Mouse (Mus musculus): ENCODE data around the gene Mul1. TPM values are rescaled to one million over a fixed set of nuclear protein-coding genes. Genes with fewer than 3 reads are reported as not detected.

The Mul1 gene
- polyA plus RNA-seq, 1 experiment from 2014 or later: 25.7 TPM

DNA sequence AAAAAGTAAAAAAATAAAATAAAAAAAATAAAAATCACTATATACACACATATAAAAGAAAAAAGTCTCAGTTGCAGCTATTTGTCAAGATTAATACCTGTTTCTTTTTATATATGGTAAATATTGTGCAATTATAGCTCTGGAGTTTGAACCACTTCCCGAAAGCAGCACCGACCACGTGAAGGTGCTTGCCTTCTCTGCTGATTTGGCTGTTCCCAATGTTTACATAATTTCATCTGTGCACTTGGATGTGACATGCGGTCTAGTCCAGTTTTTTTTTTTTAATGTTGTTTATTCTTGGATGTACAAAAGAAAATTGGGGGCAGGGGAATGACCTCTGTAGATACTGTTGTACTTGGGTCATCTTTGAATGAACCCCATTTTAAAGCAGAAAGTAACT is 22.6 kb downstream of the Mul1 start:
- Histone ChIP-seq H3K27ac (no peak overlapping the region), H3K9me3 (no peaks in the 10 kb centered on the region), H3K4me2 (replicated peaks) (no peak overlapping the region), H3K9ac (no peak overlapping the region), H3K4me3 (replicated peaks) (no peak overlapping the region; the same call in 1 of the 2 replicates), H3K36me3 (no peaks in the 10 kb centered on the region), H3K27me3 (replicated peaks) (no peaks in the 10 kb centered on the region), H3K4me1 (replicated peaks) (peaks cover 42% of the 10 kb centered on the region)
- 28% methylated on average over 4 of the region's 4 CpGs for WGBS
- no peak for ATAC-seq

DNA sequence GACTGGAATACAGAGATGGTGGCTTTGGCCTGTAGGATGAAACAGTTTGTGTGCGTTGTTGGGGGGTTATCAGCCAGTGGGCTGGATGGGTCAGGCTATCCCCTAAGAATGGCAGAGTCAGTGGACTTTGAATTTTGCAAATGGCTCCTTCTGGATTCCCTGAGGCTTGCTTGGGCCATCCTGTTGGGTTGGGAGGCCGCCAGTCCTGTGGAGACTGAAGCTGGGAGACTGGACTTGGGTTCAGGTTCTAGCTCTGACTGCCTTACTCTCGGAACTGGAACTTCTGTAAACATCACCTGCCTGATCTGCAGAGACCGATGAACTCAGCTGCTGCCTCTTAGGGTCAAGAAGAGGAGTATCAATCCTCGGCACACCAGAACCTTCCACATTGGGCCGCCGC is 23.7 kb downstream of the Mul1 start:
- Histone ChIP-seq H3K9me3 (no peaks in the 10 kb centered on the region), H3K9ac (no peak overlapping the region), H3K4me2 (replicated peaks) (no peak overlapping the region), H3K36me3 (no peaks in the 10 kb centered on the region), H3K4me1 (replicated peaks) (peaks cover 47% of the 10 kb centered on the region), H3K4me3 (replicated peaks) (no peak overlapping the region), H3K27ac (no peak overlapping the region), H3K27me3 (replicated peaks) (no peaks in the 10 kb centered on the region)
- ATAC-seq: no peak
- 76% methylated on average over 7 of the region's 7 CpGs for WGBS

DNA sequence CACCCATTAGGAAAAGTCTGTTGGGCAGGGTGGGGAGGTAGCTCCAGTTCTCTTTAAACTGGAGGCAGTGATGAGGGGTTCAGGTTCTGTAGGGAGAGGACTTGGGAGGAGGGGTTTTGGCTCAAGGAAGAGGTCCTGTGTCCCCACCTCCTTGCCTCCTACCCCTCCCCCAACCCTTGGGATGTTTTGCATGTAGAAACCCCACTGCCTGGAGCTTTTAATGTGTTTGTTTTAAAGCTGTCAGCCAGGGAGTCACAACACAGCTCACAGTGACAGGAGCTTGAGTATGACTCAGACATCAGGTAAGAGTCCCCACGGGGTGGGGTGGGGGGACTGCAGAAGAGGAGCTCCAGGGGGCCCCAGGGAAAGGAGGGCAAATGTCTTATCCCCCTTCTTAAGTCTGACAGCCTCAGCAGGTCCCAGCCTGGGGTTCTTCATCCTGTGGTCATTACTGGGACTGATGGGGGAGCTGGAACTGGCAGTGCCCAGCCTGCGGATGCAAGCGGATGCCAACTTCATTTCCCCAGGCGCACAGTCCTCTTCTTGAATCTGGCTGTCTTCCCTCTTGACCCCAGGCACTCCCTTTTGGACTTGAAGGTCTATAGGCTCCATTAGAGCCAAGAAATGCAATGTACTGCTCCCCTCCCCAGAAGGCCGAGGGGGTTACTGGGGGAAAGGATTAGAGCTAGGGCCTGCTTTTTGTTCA is 24.4 kb downstream of the Mul1 start:
- H3K9ac ChIP-seq: no peak overlapping the region
- no peaks in the 10 kb centered on the region for H3K36me3 ChIP-seq
- ATAC-seq: no peak
- H3K27me3 ChIP-seq (replicated peaks): no peaks in the 10 kb centered on the region
- no peak overlapping the region for H3K4me2 ChIP-seq (replicated peaks)
- no peaks in the 10 kb centered on the region for H3K9me3 ChIP-seq
- WGBS: 69% methylated on average over 5 of the region's 5 CpGs
- no peak overlapping the region for H3K4me3 ChIP-seq (replicated peaks)
- H3K4me1 ChIP-seq (replicated peaks): peaks cover 47% of the 10 kb centered on the region
- H3K27ac ChIP-seq: no peak overlapping the region

DNA sequence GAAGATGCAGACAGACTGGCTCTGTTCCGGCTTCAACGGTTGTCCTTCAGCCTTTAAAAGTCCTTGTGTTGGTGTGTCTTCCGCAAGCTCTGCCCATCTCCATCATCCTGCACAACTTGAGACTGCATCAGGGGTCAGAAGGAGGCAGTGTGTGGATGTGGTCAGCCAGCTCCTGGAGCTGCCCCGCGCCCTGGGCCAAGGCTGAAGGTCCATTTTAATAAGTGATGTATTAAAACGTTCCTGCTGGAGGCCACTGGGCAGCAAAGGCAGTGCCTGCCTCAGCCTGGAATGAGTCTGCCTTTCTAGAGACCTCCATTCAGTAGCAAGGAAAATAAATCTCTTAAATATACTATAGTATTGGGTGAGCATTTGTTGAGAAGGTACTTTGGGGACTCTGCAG is 25.3 kb downstream of the Mul1 start:
- no peak for ATAC-seq
- Histone ChIP-seq H3K4me2 (replicated peaks) (no peak overlapping the region), H3K27me3 (replicated peaks) (no peaks in the 10 kb centered on the region), H3K9ac (no peak overlapping the region), H3K36me3 (no peaks in the 10 kb centered on the region), H3K4me1 (replicated peaks) (peaks cover 54% of the 10 kb centered on the region), H3K27ac (no peak overlapping the region), H3K4me3 (replicated peaks) (no peak overlapping the region), H3K9me3 (no peaks in the 10 kb centered on the region)
- 60% methylated on average over 6 of the region's 6 CpGs for WGBS

DNA sequence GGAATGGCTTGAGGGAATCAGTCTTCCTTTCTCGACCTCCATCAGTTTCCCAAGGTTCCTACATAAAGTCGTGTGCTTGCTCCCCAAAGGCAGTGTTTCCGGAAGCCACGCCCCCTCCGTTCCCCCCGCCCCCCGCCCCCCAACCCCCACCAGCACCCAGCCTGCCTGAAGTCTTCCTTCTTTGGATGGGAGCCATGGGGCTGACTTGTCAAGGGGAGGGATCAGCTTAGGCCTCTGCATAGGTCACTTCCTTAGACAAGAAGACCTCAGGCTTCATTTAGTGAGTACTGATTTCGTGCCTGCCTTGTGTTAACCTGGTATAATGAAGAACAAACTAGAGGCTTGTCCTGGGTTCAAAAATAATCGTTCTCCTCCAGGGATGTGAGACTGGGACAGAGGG is 26.4 kb downstream of the Mul1 start:
- Histone ChIP-seq H3K4me3 (replicated peaks) (no peak overlapping the region), H3K4me2 (replicated peaks) (no peak overlapping the region), H3K4me1 (replicated peaks) (peaks cover 64% of the 10 kb centered on the region), H3K27me3 (replicated peaks) (no peaks in the 10 kb centered on the region), H3K36me3 (no peaks in the 10 kb centered on the region), H3K9ac (no peak overlapping the region), H3K9me3 (no peaks in the 10 kb centered on the region), H3K27ac (no peak overlapping the region)
- WGBS: 24% methylated on average over 9 of the region's 9 CpGs
- no peak for ATAC-seq

DNA sequence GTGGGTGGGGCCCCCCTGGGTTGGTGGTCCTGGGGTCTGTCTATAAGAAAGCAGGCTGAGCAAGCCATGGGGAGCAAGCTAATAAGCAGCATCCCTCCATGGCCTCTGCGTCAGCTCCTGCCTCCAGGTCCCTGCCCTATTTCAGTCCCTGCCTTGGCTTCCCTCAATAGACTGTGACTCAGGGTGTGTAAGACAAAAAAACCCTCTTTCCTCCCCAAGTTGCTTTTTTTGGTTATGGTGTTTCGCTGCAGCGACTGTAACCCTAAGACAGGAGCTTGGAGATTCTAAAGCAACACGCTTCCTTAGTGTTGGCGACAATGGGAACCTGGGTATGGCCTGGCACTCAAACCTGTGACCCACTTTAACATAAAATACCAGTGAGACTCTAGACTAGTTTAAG is 27.0 kb downstream of the Mul1 start:
- ATAC-seq: no peak
- Histone ChIP-seq H3K27me3 (replicated peaks) (no peaks in the 10 kb centered on the region), H3K4me1 (replicated peaks) (peaks cover 58% of the 10 kb centered on the region), H3K36me3 (no peaks in the 10 kb centered on the region), H3K9me3 (no peaks in the 10 kb centered on the region), H3K9ac (no peak overlapping the region), H3K4me2 (replicated peaks) (no peak overlapping the region), H3K4me3 (replicated peaks) (no peak overlapping the region), H3K27ac (no peak overlapping the region)
- WGBS: 95% methylated on average over 5 of the region's 5 CpGs

DNA sequence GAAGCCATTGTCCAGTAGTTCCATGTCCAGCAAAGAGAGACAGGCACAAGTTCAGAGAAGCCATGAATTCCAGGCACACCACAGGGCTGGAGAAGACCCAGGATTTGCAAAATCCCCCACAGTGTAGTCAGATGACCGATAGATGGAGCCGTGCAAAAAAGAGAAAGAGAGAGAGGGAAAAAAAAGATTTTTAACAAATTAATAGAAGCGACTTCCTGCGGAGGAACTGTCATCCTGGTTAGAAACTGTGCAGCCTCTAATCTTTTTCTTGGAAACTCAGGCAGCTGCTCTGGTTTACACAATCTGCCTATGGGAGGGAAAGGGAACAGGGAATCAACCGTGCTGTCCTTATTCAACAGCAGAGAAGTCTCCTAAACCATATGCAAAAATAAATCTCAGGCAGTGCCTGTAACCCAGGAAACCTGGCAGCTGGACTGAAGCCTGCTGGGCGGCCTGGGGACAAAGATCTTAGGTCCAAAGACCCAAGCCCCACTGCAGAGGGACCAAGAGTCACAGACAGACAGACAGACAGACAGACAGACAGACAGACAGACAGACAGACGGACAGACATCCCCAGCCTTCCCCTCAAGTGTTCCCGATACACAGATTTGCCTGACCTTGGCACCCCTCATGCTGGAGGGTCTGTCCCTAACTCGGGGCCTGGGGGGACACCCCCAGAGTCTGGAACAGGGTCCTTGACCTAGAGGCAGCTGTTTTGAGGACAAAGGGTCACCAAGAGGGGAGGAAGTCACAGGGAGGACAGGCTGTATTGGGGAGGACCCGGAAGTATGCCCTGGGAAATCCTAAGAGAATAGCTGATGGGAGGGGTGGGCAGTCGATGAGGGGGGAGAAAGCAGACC is 28.7 kb downstream of the Mul1 start:
- Histone ChIP-seq H3K27ac (peak overlapping the region; percentile 96), H3K36me3 (no peaks in the 10 kb centered on the region), H3K9me3 (no peaks in the 10 kb centered on the region), H3K4me3 (replicated peaks) (no peak overlapping the region), H3K9ac (no peak overlapping the region), H3K27me3 (replicated peaks) (no peaks in the 10 kb centered on the region), H3K4me2 (replicated peaks) (peak overlapping the region; percentile 63), H3K4me1 (replicated peaks) (peaks cover 59% of the 10 kb centered on the region)
- 4% methylated on average over 11 of the region's 11 CpGs for WGBS
- peak; percentile 26 for ATAC-seq

DNA sequence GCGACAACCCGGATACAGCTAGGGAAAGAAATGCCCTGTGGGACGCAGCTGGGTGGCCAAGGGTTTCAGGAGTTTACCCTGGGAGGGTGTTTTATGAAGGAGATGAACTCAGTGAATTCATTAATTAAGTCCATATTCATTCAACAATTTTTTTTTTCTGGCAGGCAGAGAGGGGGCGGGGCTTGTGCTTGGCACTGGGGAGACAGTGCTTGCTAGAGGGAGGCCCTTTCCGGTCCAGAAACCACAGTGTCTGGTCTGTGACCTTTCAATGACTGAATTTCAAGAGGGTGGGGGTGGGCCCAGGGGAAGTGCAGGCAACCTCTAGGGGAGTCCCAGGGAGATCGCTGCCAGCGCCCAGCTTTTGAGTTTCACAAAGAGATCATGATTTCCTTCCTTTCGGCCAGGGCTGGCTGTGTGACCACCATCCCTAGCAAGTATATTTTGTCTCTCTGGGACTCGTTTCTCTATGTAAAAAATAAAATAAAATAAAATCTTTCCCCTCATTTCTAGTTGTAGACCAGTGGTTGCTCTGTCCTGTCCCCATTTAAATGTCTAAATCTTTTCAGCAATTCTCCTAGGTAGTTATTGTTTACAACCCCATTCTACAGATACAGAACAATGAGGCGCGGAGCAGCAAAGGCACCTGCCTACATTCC is 29.5 kb downstream of the Mul1 start:
- Histone ChIP-seq H3K36me3 (no peaks in the 10 kb centered on the region), H3K4me3 (replicated peaks) (no peak overlapping the region), H3K27ac (peak overlapping the region; percentile 96), H3K4me2 (replicated peaks) (peak overlapping the region; percentile 63), H3K27me3 (replicated peaks) (no peaks in the 10 kb centered on the region), H3K4me1 (replicated peaks) (peaks cover 59% of the 10 kb centered on the region), H3K9ac (0 out of 2 replicates have a peak overlapping the region, but pooled peaks have one; percentile 1), H3K9me3 (no peaks in the 10 kb centered on the region)
- peak; percentile 52 for ATAC-seq
- whole genome bisulfite sequencing: 9% methylated on average over 11 of the region's 11 CpGs

DNA sequence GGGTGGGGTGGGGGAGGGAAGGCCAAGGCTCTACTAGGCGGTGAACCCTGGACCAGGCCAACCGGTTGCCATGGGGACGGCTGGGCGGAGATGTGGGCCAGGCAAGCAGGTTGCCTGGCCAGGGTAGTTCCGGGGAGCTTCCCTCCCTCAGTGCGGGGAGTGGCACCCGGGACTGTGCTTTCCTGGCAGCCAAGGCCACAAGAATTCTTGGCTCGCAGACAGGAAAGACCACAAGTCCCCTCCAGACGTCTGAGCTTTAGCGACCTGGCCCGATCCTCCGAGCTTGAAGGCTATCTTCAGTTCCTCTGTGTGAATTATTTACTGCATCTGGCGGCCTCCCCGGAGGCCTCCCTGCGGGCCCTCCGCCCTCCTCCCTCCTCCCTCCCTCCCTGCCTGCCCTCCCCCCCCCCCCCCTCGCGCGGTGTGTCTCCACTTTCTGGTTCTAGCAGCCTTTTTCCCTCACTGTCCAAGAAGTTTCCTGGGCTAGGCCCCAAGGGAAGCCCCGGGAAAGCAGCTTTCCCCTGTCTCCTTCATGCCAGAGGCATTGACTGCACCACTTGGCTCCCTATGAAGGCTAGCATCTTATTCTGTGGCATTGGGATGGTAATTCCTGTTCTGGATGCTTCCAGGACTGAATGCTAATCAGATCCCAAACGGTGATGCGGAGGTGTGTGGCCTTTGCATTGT is 30.3 kb downstream of the Mul1 start:
- peak; percentile 86 for ATAC-seq
- 0 out of 2 replicates have a peak overlapping the region, but pooled peaks have one; percentile 14 for H3K9ac ChIP-seq
- peak overlapping the region; percentile 25; the same call in 1 of the 2 replicates for H3K4me3 ChIP-seq (replicated peaks)
- H3K27me3 ChIP-seq (replicated peaks): no peaks in the 10 kb centered on the region
- WGBS: 3% methylated on average over 19 of the region's 22 CpGs
- H3K36me3 ChIP-seq: no peaks in the 10 kb centered on the region
- H3K27ac ChIP-seq: peak overlapping the region; percentile 96
- H3K9me3 ChIP-seq: no peaks in the 10 kb centered on the region
- H3K4me1 ChIP-seq (replicated peaks): peaks cover 60% of the 10 kb centered on the region
- H3K4me2 ChIP-seq (replicated peaks): peak overlapping the region; percentile 63

DNA sequence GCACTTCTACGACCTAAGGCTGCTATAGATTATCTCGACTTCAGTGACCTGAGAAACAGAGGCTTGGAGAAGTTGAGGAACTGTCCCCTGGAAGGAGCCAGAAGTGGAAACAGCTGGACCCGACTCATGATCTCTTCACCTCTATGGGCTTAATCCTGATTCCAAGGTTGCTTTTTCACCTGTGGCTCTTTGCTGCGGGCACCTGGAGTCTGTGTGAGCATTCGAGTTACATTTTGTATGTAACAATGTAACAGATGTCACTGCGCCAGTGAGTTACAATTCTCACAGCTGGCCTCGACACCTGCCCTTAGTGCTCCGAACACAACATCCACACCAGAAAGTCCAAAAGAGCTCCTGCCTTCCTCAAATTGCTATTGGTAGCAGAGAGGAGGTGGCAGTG is 31.0 kb downstream of the Mul1 start:
- Histone ChIP-seq H3K27ac (peak overlapping the region; percentile 96), H3K4me2 (replicated peaks) (no peak overlapping the region), H3K9me3 (no peaks in the 10 kb centered on the region), H3K4me3 (replicated peaks) (no peak overlapping the region), H3K36me3 (no peaks in the 10 kb centered on the region), H3K9ac (0 out of 2 replicates have a peak overlapping the region, but pooled peaks have one; percentile 6), H3K4me1 (replicated peaks) (peaks cover 59% of the 10 kb centered on the region), H3K27me3 (replicated peaks) (no peaks in the 10 kb centered on the region)
- ATAC-seq: no peak
- 40% methylated on average over 8 of the region's 8 CpGs for WGBS

DNA sequence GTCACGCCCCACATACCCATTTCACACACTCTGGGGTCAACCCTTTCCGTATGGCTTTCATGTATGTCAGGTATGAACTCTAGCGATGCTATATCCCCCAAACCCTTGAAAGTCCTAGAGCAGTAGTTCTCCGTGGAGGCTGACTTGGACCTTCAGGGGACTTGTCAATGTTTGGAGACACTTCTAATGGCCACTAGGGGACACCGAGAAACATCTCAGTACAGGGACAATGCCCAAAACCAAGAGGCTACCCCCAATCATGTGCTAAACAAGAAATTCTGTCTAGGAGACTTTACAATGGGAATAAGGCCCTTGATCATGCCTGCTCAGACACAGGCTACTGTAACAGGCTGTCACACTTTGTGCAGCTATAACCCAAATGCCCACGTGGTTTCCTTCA is 32.2 kb downstream of the Mul1 start:
- 73% methylated on average over 6 of the region's 6 CpGs for WGBS
- H3K4me1 ChIP-seq (replicated peaks): peaks cover 58% of the 10 kb centered on the region
- H3K36me3 ChIP-seq: no peaks in the 10 kb centered on the region
- H3K4me3 ChIP-seq (replicated peaks): no peak overlapping the region
- no peaks in the 10 kb centered on the region for H3K9me3 ChIP-seq
- H3K4me2 ChIP-seq (replicated peaks): no peak overlapping the region
- H3K27me3 ChIP-seq (replicated peaks): no peaks in the 10 kb centered on the region
- ATAC-seq: no peak
- H3K27ac ChIP-seq: no peak overlapping the region
- no peak overlapping the region for H3K9ac ChIP-seq

DNA sequence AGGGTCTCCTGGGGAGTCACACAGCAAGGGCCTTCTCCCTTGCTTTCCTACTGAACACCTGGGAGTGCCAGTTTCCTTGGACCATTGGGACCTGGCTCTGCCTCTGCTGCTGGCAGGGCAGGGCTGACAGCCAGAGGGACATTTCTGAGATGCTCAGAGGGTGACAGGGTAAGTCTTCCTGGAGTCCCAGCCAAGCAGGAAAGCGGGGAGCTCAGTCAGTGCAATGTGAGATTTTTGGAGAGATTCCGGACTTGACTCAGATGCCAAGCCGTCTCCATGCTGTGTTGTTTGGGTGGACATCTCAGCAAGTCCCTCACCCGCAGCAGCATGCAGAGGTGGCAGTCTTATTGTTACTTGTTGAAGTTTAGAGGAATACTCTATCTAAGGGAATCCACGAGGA is 33.0 kb downstream of the Mul1 start:
- no peaks in the 10 kb centered on the region for H3K9me3 ChIP-seq
- no peaks in the 10 kb centered on the region for H3K36me3 ChIP-seq
- H3K27ac ChIP-seq: peak overlapping the region; percentile 38; the same call in 1 of the 2 replicates
- H3K4me1 ChIP-seq (replicated peaks): peaks cover 57% of the 10 kb centered on the region
- no peak overlapping the region for H3K9ac ChIP-seq
- WGBS: 85% methylated on average over 5 of the region's 5 CpGs
- no peak overlapping the region for H3K4me2 ChIP-seq (replicated peaks)
- no peaks in the 10 kb centered on the region for H3K27me3 ChIP-seq (replicated peaks)
- H3K4me3 ChIP-seq (replicated peaks): no peak overlapping the region
- ATAC-seq: no peak

All from intestine, embryonic 15.5 days (tissue).